Mouse (Mus musculus) ES-E14 (cell line): ENCODE data around the gene Kif2c. TPM values are rescaled to one million over a fixed set of nuclear protein-coding genes. Genes with fewer than 3 reads are reported as not detected.

ENCODE experiments used
- DNase-seq: peaks from one replicate; pipeline ENCODE4 v3.0.0-alpha.2; 2013; ENCODE audit warnings: low read depth, low spot score
- H3K27ac ChIP-seq: 2 replicates; pipeline ENCODE4 v1.5.1; 2012; ENCODE audit warnings: low read depth, mild to moderate bottlenecking, low read length, moderate library complexity, mixed read lengths; ENCODE audit not compliant: poor library complexity, insufficient read depth, severe bottlenecking
- H3K36me3 ChIP-seq: 2 replicates; pipeline ENCODE4 v1.6.1; 2012; ENCODE audit warnings: mild to moderate bottlenecking, low read length, moderate library complexity, mixed read lengths; ENCODE audit not compliant: control insufficient read depth, poor library complexity, insufficient read depth, severe bottlenecking
- H3K4me1 ChIP-seq, 2 experiments: fragments of 150-350 bp in 1 of 2; sonication (generic) in 1 of 2; 2 replicates each; pipeline ENCODE4 v1.6.1; 2012; ENCODE audit warnings: low read length in 2 of 2, mild to moderate bottlenecking in 1 of 2, mixed read lengths in 1 of 2; ENCODE audit not compliant: control insufficient read depth in 2 of 2, insufficient read depth in 2 of 2, poor library complexity in 1 of 2
- H3K4me3 ChIP-seq, 2 experiments: fragments of 150-350 bp in 1 of 2; sonication (generic) in 1 of 2; 2 replicates each; pipeline ENCODE4 v1.5.1; 2012; ENCODE audit warnings: low read length in 2 of 2, low read depth in 1 of 2, mild to moderate bottlenecking in 1 of 2, mixed read lengths in 1 of 2; ENCODE audit not compliant: insufficient read depth in 1 of 2, poor library complexity in 1 of 2, severe bottlenecking in 1 of 2
- H3K9ac ChIP-seq: 2 replicates; pipeline ENCODE4 v1.6.1; 2012; ENCODE audit warnings: low read depth, mild to moderate bottlenecking, low read length, mixed read lengths; ENCODE audit not compliant: poor library complexity, insufficient read depth, severe bottlenecking
- H3K9me3 ChIP-seq: fragments of 150-350 bp; sonication (generic); 2 replicates; pipeline ENCODE4 v1.6.1; 2012; ENCODE audit warnings: low read depth, mild to moderate bottlenecking, low read length; ENCODE audit not compliant: control insufficient read depth, insufficient read depth
- CHD2 ChIP-seq: IDR thresholded peaks from 2 replicates; pipeline ENCODE4 v1.6.1; 2014; ENCODE audit warnings: mild to moderate bottlenecking, low read depth, low read length, inconsistent platforms
- HCFC1 ChIP-seq: IDR thresholded peaks from 2 replicates; pipeline ENCODE4 v1.6.1; 2012; ENCODE audit warnings: low read length, inconsistent platforms, borderline replicate concordance; ENCODE audit not compliant: insufficient read depth
- MAFK ChIP-seq: IDR thresholded peaks from 2 replicates; pipeline ENCODE4 v1.6.1; 2014; ENCODE audit warnings: mild to moderate bottlenecking, low read depth, low read length, inconsistent platforms; ENCODE audit not compliant: insufficient read depth
- ZC3H11A ChIP-seq: IDR thresholded peaks from 2 replicates; pipeline ENCODE4 v1.6.1; 2012; ENCODE audit warnings: low read depth, mild to moderate bottlenecking, inconsistent platforms, low read length, borderline replicate concordance
- ZNF384 ChIP-seq: IDR thresholded peaks from 2 replicates; pipeline ENCODE4 v1.6.1; 2012; ENCODE audit warnings: low read depth, low read length, inconsistent platforms
- in situ Hi-C, 2 experiments: fragments of 600-800 bp; cut with MboI; formaldehyde crosslinking; loops; one replicate each; pipeline ENCODE4 v1.15.1; 2025; ENCODE audit warnings: low sequenced_read_pairs in 2 of 2, inconsistent platforms in 1 of 2; ENCODE audit not compliant: unreplicated experiment in 2 of 2
- total RNA-seq: library from RNA; depleted of rRNA; stranded (reverse); fragments of 300-350 nt; gene quantifications from 2 replicates; pipeline ENCODE4 v1.2.3, GENCODE M21; 2012; rRNA removed

The Kif2c gene
- total RNA-seq, 1 experiment, result 73.1 TPM

DNA sequence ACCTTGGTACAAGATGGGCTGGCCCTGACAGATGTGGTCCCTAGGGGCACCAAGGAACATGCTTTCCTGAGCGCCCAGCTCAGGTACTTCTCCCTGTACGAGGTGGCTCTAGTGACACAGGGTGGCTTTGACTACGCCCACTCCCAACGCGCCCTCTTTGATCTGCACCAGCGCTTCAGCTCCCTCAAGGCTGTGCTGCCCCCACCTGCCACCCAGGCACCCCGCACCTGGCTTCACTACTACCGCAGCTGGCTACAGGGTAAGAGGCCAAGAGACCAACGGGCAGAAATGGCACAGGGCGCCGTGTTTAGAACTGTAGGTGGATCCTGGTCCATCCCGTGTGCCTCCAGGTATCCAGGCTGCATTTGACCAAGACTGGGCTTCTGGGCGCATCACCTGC, 72.2 kb downstream of the Kif2c start:
- Histone ChIP-seq H3K36me3 (peaks cover 53% of the 10 kb centered on the region), H3K27ac (no peak overlapping the region), H3K9ac (no peak overlapping the region), H3K4me3 (peak overlapping the region; percentile 38 to 53; a peak in 2 of 4 replicates), H3K9me3 (no peaks in the 10 kb centered on the region), H3K4me1 (peaks cover 0 to 32% of the 10 kb centered on the region in 2 experiments; a peak in 2 of 4 replicates)
- in situ Hi-C loops, result no loop called here
- no peak for DNase-seq
- TF ChIP-seq HCFC1 (no peak), CHD2 (no peak), MAFK (no peak), ZC3H11A (no peak), ZNF384 (no peak)

Other genes starting within 250 kb of the Kif2c start
- 65.8 and 82.5 TPM in 2 replicates for gene Urod, start 188.2 kb downstream of the Kif2c start, total RNA-seq
- gene Hectd3, start 187.3 kb downstream of the Kif2c start, total RNA-seq, result 14.8 and 21.8 TPM in 2 replicates
- 43.7 and 55.1 TPM in 2 replicates for gene Eif2b3, start 163.2 kb downstream of the Kif2c start, total RNA-seq
- gene Ptch2, start 86.6 kb downstream of the Kif2c start, total RNA-seq, result 28.2 and 80.0 TPM in 2 replicates
- gene Btbd19, start 56.9 kb downstream of the Kif2c start, total RNA-seq, result 51.2 and 87.1 TPM in 2 replicates
- 0.49 and 1.2 TPM in 2 replicates for gene Tctex1d4, start 55.8 kb downstream of the Kif2c start, total RNA-seq
- 26.7 and 28.3 TPM in 2 replicates for gene Plk3, start 48.7 kb downstream of the Kif2c start, total RNA-seq
- 3,133 and 3,400 TPM in 2 replicates for gene Rps8, start 26.4 kb downstream of the Kif2c start, total RNA-seq
- gene Tmem53, start 69.3 kb upstream of the Kif2c start, total RNA-seq, result 2.2 and 3.4 TPM in 2 replicates
- 0.18 TPM in 1 of 2 replicates, not detected in the other for gene Armh1, start 69.5 kb upstream of the Kif2c start, total RNA-seq